Mouse (Mus musculus): ENCODE results near the gene Dzip1l. TPM values are rescaled to one million over a fixed set of nuclear protein-coding genes. Genes with fewer than 3 reads are reported as not detected.

Gene Dzip1l
- polyA plus RNA-seq, 1 experiment, result 0.54 TPM

DNA sequence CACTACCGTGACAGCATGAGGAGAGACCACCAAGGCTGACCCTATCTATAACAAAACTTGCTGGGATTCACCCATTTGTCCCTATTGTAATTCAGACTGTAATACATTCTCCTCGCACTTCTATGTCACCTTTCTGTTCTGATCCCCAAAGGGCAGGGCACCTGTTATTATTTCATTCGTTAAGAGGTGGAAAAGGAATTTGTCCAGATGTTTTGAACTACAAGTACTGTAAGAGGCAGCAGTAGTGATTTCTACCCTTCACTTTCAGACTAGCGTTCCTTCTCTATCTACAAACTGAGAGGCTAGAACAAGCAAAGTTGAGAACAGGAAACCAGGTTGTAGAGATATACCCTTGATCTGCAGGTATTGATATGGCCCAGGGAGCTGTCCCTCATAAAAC, 81.0 kb downstream of the Dzip1l start:
- Histone ChIP-seq H3K4me3 (ENCODE audit: control insufficient read depth, low read depth, low read length) (no peak overlapping the region), H3K27me3 (ENCODE audit: control insufficient read depth, insufficient read depth, low read length) (no peaks in the 10 kb centered on the region), H3K36me3 (ENCODE audit: control insufficient read depth, insufficient read depth, low read length) (no peaks in the 10 kb centered on the region), H3K4me1 (ENCODE audit: control insufficient read depth, insufficient read depth, low read length) (no peaks in the 10 kb centered on the region; the same call in 1 of the 2 replicates), H3K27ac (ENCODE audit: control insufficient read depth, insufficient read depth, low read depth, low read length) (no peak overlapping the region)
- TF ChIP-seq POLR2A (IDR thresholded peaks at IDR 0.05; ENCODE audit: control insufficient read depth, low read depth, low read length), result no peak
- no peak for TF ChIP-seq CTCF (IDR thresholded peaks at IDR 0.05; ENCODE audit: control insufficient read depth, insufficient read depth, insufficient replicate concordance, low read depth, low read length)

DNA sequence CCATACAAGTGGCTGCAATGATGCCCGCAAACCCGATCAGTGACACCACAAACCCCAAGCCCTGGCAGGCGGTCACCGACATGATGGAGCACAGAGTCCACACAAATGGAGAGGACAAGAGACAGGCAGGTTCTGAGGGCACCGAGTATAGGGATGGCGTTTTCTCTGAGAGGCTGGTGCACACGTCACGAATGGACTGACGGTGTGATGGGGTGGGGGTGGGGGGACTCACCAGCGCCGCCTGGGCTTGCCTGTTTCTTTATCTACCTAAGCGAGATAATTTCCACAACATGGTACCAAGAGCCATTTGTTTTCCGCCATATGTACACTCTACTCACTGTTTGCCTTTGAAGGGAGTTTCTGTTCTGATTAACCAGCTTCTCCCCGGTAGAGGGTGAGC, 87.8 kb downstream of the Dzip1l start, which contains the start of gene Cldn18:
TSS of gene Cldn18 (minus strand) at position 134 of the 400 bp plus-strand sequence.
- Histone ChIP-seq H3K4me3 (ENCODE audit: control insufficient read depth, low read depth, low read length) (no peak within 1 kb of the TSS), H3K36me3 (ENCODE audit: control insufficient read depth, insufficient read depth, low read length) (no peaks in the 10 kb centered on the region), H3K27ac (ENCODE audit: control insufficient read depth, insufficient read depth, low read depth, low read length) (no peak within 1 kb of the TSS), H3K4me1 (ENCODE audit: control insufficient read depth, insufficient read depth, low read length) (peaks cover 3% of the 10 kb centered on the region), H3K27me3 (ENCODE audit: control insufficient read depth, insufficient read depth, low read length) (no peaks in the 10 kb centered on the region)
- TF ChIP-seq POLR2A (IDR thresholded peaks at IDR 0.05; ENCODE audit: control insufficient read depth, low read depth, low read length), result no peak
- no peak for TF ChIP-seq CTCF (IDR thresholded peaks at IDR 0.05; ENCODE audit: control insufficient read depth, insufficient read depth, insufficient replicate concordance, low read depth, low read length)

Other genes starting within 250 kb of the Dzip1l start
- gene Mras, start 192.1 kb upstream of the Dzip1l start, polyA plus RNA-seq (2012; rRNA removed), result 17.2 and 20.2 TPM in 2 replicates
- gene Nme9, start 178.0 kb upstream of the Dzip1l start, polyA plus RNA-seq (2012; rRNA removed), result 0.22 and 0.28 TPM in 2 replicates
- 9.7 and 11.9 TPM in 2 replicates for gene Armc8, start 60.6 kb upstream of the Dzip1l start, polyA plus RNA-seq (2012; rRNA removed)
- gene Dbr1, start 53.7 kb upstream of the Dzip1l start, polyA plus RNA-seq (2012; rRNA removed), result 3.0 and 3.6 TPM in 2 replicates
- gene A4gnt, start 17.0 kb upstream of the Dzip1l start, polyA plus RNA-seq (2012; rRNA removed), result not detected in 2 replicates
- gene Cldn18, start 87.8 kb downstream of the Dzip1l start, polyA plus RNA-seq (2012; rRNA removed), result 0.04 TPM in 1 of 2 replicates, not detected in the other
- 0.30 and 0.33 TPM in 2 replicates for gene Sox14, start 246.7 kb downstream of the Dzip1l start, polyA plus RNA-seq (2012; rRNA removed)